Comparison of ENCODE assay signal across 18 mouse cellular contexts in genomic region chr8:108072126-108072746, GRCm38 (mm10).
"Had no signal": no experiment of that assay in that cellular context is flagged by ENCODE, and none has a peak within 500 bp of the region (broad histone marks: within the 10 kb centered on the region; RNA-seq: fewer than 3 reads in every experiment).

No protein-coding gene starts in this region.

- H3K27ac ChIP-seq: limb, embryonic 10.5 days; limb, embryonic 13.5 days; liver, embryonic 12.5 days; liver, embryonic 15.5 days; lung, embryonic 15.5 days; stomach, postnatal 0 days had no signal

- H3K4me3 ChIP-seq: limb, embryonic 10.5 days; limb, embryonic 13.5 days; liver, embryonic 12.5 days; liver, embryonic 15.5 days; lung, embryonic 15.5 days; megakaryocyte, embryonic 14.5 days had no signal

- H3K9me3 ChIP-seq: limb, embryonic 10.5 days; limb, embryonic 13.5 days; liver, embryonic 12.5 days; liver, embryonic 15.5 days; lung, embryonic 15.5 days had no signal

- H3K9ac ChIP-seq: limb, embryonic 13.5 days; liver, embryonic 12.5 days; liver, embryonic 15.5 days; lung, embryonic 15.5 days had no signal

- H3K27me3 ChIP-seq: liver, embryonic 12.5 days; liver, embryonic 15.5 days; lung, embryonic 15.5 days; megakaryocyte, embryonic 14.5 days had no signal

- H3K4me2 ChIP-seq: limb, embryonic 13.5 days; liver, embryonic 12.5 days; liver, embryonic 15.5 days; lung, embryonic 15.5 days; midbrain, embryonic 11.5 days had no signal

- DNase-seq: kidney, adult 11 months; kidney, adult 9 months; liver; lung, adult 18-20 months; lung, postnatal 10 days; midbrain, embryonic 14.5 days; right cerebral cortex, postnatal 4 days; thymus, adult 2 months; thymus, postnatal 14 days; thymus, postnatal 4 days had no signal

- ATAC-seq: liver, embryonic 12.5 days had no signal

- H3K36me3 ChIP-seq: limb, embryonic 10.5 days; limb, embryonic 13.5 days; liver, embryonic 12.5 days; liver, embryonic 15.5 days; lung, embryonic 15.5 days had no signal

- H3K4me1 ChIP-seq: liver, embryonic 12.5 days; liver, embryonic 15.5 days; lung, embryonic 15.5 days; megakaryocyte, embryonic 14.5 days had no signal
